Mouse (Mus musculus): ENCODE data around the gene Nhp2.

Gene Nhp2

DNA sequence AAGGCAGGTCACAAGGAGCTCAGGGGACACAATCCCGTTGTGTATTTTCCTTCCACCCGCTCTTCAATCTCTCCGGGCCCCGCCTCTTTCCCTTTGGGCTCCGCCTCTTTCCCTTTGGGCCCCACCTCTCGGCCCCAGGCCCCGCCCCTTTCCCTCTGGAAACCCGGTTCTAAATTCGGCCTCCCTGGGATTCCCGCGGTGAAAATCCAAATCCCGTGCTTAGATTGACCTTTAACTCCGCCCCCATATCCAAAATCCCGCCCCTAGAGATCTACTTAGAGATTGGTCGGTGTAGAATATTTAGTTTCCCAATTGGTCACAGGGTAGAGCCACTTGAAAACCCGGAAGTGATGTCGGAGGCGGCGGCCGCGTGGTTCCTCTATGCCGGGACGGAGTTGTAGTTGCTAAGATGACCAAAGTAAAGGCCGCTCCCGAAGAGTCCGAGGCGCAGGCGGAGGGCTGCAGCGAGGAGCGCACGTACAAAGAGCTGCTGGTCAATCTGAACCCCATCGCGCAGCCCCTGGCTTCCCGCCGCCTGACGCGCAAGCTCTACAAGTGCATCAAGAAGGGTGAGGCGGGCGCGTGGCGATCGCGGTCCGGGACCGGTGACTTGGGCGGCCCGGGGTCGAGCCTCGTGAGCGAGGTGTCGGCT is at the start of gene Nhp2:
Gene Nhp2, plus strand, starts transcription at position 327 of the 652 bp plus-strand sequence.
- CTCF ChIA-PET: interaction anchor here (1.3 kb wide), 1 partner anchor 20 kb away, joined by 3 read pairs; no protein-coding TSS in a partner anchor

DNA sequence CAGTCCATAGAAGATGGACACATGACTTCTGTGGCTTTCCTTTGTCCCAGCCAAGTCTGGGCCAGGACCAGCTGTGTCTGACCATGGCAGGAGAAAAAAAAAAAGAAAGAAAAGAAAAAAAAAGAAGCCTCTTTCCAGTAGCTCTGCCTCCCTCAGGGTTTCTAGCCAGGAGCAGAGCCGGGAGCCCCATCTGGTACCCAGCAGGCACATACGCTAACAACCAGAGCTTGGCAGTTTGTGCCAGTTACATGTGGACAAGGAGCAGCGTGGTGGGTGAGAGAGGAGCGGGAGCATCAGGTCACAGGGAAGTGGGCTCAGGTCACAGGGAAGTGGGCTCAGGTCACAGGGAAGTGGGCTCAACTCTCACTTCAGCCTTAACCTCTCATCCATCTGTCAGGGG is 43.1 kb upstream of the Nhp2 start:
- CTCF ChIA-PET: no interaction called here

DNA sequence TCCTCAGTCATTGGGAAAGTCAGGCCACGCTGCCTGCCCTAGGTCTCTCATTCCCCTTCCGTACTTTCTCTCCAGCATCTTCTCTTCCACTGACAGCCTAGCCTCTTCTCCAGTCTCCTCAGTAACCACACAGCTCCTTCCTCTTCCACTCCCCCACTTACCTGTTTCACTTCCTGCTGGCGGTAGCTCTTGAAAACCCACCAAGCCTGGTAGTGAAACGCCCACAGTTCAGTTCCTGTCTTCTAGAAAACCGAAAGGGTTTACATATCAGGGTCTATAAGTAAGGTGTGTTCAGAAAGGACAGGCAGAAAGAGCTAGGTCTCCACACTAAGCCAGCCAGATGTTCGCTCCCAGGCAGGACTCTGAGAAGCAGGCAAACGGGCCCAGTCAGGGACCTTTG is 41.9 kb upstream of the Nhp2 start:
- CTCF ChIA-PET: interaction anchor here (0.6 to 0.7 kb wide), 2 partner anchors 227 to 569 kb away, joined by 3 read pairs; no protein-coding TSS in a partner anchor

DNA sequence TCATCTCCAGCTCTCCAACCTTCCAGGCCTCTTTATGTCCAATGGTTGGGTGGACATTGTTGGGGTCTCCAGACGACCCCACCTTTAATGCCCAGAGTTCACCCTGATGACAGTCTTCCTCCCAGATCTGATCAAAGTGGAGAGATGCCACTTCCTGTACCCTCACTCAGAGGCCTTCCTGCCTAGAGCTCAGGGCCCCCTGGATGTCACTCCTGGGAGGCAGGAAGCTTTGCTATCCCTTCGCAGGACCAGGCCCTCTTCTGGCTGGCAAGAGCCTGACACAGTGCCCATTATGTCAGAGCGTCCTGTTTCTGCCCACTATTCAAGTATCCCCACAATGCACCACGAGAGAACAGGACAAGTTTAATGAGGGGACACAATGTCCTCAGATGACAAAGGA is 40.5 kb upstream of the Nhp2 start:
- CTCF ChIA-PET: no interaction called here

DNA sequence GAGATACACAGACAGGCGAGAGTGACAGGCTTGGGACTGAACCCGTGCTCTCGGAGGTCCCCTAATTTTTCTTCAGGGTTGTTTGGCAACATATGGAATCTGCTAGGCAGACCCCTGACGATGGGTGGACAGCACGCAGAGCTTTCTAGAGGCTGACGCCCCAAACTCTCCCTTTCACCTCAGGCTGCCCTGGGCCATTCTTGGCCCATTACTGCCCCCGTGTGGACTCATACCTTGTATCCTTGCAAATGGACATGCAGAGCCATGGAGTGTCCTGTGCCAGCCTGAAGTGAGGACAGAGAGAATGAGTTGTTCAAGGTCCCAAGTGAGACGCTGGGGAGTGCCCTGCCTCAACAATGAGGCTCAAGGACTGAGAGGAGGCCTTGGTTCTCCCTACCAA is 36.8 kb upstream of the Nhp2 start:
- CTCF ChIA-PET: interaction anchor here (0.6 to 2.4 kb wide), 3 partner anchors 8 to 267 kb away, joined by 3 to 9 read pairs (median 3); no protein-coding TSS in a partner anchor

DNA sequence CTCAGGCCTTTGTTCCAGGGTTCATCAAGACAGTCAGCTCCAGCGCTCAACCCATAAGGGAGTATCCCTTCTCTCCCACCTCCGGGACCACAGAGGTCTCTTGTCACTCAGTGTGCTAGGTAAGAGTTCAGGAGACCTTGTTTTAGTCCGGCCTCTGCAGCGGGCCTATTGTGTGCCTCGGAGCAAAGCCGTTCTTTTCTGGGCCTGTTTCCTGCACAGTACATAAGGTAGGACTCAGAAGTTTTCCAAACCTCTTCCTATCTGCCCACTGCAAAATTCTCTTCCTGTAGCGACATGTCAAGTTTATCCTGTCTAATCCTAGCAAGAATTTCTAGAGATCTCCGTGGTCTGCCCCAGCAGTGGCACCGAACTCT is 35.5 kb upstream of the Nhp2 start:
- CTCF ChIA-PET: interaction anchor here (0.8 kb wide), 1 partner anchor 45 kb away, joined by 3 read pairs; no protein-coding TSS in a partner anchor

DNA sequence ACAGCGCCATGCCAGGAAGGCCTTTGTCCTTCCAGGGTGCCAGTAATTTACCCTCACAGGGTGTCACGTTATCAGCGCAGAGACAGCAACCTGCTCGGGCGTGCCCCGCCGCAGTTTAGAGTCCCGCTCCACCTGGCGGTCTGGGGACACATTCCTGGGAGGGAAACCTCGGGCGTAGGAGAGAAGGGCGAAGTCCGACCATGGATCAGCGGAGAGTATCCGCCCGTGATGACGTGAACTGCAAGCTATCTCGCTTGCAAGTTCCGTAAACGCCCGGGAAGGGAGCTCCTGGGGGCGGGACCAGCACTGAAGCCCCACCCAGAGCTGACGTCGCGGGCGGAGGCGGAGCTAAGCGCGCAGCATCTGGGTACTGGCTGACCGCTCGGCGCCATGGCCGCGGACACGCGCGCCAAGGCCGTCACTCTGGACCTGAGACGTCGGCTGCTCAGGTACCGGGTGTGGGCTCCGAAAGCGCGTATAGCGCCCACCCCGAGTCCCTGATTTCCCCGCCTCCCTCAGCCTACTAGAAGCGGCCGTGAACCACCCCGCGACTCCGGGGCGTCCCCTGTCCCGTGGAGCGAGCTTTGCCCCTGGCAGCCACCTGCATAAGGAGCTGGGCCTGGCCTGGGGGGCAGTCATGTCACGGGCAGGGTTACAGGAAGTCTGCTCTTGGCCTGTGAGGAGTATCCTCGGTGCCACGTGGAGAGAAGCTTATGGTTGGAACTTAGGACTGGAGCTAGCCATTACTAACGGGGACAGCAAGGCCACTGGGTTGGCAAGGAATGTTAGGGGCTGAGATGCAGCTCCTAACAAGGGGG is 34.9 kb upstream of the Nhp2 start, which contains the start of gene Phykpl:
Gene Phykpl, plus strand, starts transcription at position 327 of the 818 bp plus-strand sequence.
- CTCF ChIA-PET: interaction anchor here (0.6 to 1.0 kb wide), 4 partner anchors 22 to 192 kb away, joined by 3 to 4 read pairs (median 3); partner anchors contain the start of gene Hnrnpab

DNA sequence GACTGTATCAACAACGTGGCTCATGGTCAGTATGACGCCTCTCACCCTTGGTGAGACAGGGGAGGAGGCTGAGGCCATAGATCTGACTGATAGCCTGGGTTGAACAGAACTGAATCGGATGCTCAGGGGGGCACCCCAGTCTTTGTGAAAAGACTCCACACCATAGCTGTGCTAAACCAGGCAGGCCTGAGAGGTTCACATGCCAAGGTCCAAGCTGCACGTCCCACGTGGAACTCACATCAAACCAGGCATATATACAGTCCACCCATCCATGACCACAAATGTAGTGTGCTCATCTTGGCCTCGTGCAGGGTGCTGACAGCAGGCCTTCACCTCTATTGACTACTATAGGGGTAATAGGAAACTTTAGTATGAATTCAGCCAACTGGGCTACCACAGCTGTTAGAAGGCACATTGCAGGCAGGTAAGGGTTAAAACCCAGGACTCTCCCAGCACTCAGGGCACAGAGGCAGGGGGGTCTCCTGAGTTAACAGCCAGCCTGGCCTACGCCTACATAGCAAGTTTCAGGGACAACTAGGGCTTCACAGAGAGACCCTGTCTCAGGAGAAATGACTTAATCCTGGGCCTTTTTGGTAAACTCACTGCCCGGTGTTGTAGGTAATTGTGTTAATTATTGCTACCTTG is 33.8 kb upstream of the Nhp2 start:
- CTCF ChIA-PET: interaction anchor here (0.6 to 1.0 kb wide), 3 partner anchors 21 to 101 kb away, joined by 3 read pairs; partner anchors contain the start of gene Hnrnpab

DNA sequence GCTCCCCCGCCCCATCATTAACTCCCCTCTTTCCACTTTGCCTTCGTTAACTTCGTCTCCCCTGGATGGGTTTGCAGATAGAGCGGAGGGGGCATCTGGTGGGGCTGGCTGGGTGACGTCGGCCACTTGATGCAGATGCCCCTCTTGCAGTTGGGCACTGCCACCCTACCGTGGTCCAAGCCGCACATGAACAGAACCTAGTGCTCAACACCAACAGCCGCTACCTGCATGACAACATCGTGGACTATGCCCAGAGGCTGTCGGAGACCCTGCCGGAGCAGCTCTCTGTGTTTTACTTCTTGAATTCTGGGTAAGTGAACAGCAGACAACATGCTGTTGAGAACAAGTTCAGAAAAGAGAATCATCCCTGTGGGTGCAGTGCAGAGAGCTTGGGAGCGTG is 33.1 kb upstream of the Nhp2 start:
- CTCF ChIA-PET: interaction anchor here (0.6 kb wide), 1 partner anchor 407 kb away, joined by 4 read pairs; no protein-coding TSS in a partner anchor

DNA sequence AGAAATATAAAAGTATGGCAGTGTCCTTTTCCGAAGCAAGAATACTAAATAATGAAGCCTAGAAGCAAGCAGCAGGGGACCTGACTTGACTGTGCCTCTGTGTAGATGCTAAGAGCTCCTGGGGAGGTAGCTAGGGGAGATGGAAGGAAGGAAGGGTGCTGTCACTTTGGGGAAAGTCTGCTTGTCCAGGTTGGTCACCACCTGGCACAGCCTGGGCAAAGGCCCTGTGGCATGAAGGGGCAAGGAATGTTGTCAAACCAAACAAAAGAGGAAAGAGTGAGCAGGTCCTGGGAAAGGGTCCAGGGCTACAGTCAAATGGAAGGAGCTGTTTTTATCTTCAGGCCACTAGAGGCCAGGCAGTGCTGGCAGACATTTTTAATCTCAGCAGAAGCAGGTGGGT is 32.5 kb upstream of the Nhp2 start:
- CTCF ChIA-PET: interaction anchor here (0.6 to 0.8 kb wide), 2 partner anchors 18 to 408 kb away, joined by 4 to 9 read pairs; no protein-coding TSS in a partner anchor

DNA sequence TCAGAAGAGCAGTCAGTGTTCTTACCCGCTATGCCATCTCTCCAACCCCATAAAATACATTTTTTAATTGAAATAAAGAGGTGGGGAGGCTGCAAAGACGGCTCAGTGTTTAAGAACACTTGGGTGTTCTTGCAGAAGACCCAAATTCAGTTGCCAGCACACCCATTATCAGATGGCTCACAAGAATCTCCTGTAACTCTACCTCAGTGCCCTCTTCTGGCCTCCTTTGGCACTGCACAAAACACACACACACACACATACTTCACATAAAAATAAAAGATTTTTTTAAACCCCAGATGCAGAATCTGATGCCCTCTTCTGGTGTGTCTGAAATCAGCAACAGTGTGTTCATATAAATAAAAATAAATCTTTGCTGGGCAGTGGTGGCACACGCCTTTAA is 30.7 kb upstream of the Nhp2 start:
- CTCF ChIA-PET: no interaction called here

DNA sequence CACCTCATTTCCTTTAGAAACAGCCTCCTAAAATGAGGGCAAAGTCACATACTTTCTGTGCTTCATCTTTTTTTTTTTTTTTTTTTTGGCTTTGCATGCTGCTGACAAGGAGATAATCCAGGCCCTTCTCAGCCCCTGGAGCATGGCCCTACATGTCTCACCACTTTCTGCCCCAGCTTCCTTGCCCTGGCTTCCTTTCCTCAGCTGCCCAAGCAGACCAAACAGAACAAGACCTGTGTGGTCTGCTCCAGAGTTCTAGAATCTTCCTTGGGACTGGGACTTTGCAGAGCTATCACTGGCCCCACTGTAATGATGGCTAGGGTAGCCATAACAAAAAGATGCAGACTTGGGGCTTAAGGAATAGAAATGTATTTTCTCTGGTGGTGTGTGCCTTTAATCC is 29.5 kb upstream of the Nhp2 start:
- CTCF ChIA-PET: interaction anchor here (0.7 kb wide), 1 partner anchor 102 kb away, joined by 25 read pairs; no protein-coding TSS in a partner anchor

DNA sequence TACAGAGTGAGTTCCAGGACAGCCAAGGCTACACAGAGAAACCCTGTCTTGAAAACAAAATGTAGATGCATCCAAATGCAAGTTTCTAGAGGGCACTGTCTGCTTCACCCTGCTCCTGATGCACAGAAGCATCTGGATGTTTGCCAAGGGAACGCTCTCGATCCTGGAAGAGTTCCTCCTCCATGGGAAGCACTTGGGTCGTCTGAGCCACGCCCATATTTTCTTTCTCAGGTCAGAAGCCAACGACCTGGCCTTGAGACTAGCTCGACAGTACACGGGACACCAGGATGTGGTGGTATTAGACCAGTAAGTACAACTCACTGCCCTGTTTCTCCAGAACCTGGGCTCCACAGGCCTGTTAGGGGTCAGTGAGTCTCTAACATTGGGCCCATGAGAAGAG is 28.4 kb upstream of the Nhp2 start:
- CTCF ChIA-PET: no interaction called here

DNA sequence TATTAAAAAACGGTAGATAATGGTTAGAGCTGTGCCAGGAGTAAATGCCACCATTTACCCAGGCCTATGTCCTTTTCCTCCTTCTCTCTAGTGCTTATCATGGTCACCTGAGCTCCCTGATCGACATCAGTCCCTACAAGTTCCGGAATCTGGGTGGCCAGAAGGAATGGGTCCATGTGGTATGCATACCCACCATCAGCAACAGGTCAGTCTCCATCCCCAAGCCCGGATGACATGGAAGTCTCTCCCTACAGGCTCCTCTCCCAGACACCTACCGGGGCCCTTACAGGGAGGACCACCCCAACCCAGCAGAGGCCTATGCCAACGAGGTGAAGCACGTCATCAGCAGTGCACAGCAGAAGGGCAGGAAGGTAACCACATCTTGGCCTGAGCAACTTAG is 27.6 kb upstream of the Nhp2 start:
- CTCF ChIA-PET: no interaction called here

DNA sequence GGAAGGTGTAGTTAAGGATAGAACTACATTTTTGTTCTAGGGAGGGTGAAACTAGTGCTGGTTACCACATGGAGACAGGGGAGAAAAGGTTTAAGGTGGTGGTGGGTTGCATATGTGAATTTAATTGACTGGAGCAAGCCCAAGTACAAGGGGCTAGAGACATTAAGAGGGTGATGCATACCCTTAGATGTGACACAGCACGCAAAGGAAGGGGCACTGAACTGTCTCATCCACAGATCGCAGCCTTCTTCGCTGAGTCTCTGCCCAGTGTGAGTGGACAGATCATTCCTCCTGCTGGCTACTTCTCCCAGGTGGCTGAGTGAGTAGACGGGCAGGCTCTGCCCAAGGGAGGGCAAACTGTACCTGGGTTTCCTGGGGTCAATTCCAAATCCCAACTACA is 26.2 kb upstream of the Nhp2 start:
- CTCF ChIA-PET: no interaction called here

DNA sequence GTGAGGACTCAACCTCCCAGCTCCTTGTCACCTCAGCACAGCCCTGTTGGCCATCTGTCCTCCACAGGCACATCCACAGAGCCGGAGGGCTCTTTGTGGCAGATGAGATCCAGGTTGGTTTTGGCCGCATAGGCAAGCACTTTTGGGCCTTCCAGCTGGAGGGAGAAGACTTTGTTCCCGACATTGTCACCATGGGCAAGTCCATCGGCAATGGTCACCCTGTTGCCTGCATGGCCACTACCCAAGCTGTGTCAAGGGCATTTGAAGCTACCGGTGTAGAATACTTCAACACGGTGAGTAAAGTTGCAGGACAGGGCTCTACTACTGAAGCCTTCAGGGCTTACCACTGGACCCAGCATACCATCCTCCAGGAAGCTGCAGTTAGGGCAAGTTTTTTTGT is 25.7 kb upstream of the Nhp2 start:
- CTCF ChIA-PET: no interaction called here

DNA sequence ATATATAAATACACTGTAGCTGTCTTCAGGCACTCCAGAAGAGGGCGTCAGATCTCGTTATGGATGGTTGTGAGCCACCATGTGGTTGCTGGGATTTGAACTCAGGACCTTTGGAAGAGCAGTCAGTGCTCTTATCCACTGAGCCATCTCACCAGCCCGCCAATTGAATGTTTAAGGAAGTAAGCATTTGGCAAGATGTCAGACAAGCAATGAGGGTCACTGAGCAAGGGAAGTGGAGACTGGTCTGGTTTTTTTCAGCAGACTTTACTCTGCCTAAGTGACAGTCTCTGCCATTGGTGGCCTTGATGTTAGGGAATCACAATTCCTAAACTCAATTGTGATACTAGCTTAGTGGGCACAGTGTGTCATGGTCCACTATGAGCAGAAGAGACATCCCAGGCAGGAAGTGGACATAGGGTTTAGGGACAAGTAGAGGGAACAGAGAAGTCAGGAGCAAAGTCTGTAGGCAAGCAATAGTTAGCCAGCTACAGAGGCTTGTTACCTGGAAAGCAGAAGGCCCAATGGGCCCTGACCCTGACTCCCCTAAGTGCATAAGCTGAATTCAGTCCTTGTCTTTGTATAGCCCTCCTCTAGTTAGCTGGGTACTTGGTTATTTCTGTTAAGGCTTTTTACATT is 24.7 kb upstream of the Nhp2 start:
- CTCF ChIA-PET: interaction anchor here (0.5 kb wide), 1 partner anchor 30 kb away, joined by 9 read pairs; no protein-coding TSS in a partner anchor

DNA sequence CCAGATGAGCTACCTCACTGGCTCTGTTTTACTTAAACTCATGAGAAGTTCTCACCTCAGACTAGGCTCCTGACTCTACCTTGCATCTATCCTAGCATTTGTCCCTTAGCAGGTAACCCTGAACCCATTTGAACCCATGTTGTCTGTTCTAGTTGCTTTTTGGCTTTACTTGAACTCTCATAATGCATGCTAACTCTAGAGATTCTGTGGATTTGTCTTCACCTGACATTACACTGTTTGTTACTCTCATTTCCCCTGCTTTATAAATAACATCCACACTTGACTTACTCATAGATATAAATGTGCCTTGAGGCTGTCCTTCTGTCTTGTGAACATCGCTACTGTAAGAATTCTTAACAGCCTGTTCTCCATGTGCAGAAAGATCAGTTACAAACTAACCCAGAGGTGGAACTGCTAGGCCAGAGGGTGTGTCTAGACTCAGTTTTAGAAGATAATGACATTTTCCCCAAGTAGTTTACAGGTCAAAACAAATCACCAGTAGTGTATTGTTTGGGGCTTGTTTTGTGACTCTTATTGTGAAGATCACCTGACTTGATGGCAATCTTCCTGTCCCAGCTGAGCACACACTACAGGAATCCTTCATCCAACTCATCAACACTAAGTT is 24.0 kb upstream of the Nhp2 start:
- CTCF ChIA-PET: interaction anchor here (0.5 kb wide), 1 partner anchor 30 kb away, joined by 9 read pairs; no protein-coding TSS in a partner anchor

DNA sequence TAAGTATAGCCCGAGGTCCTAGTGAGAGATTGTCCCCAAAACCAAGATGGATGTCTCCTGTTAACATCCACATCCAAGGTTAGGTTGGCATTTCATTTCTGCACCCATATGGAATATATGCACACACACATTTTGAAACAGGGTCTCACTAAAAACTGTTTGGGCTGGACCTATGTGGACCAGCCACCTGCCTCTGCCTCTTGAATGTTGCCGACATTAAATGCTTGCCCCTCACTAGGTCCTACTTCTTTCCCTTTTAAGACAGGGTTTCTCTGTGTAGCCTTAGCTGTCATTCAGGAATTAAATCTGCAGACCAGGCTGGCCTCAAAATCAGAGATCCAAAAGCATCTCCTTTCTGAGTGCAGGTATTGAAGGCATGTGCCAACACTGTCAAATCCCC is 22.0 kb upstream of the Nhp2 start:
- CTCF ChIA-PET: no interaction called here

DNA sequence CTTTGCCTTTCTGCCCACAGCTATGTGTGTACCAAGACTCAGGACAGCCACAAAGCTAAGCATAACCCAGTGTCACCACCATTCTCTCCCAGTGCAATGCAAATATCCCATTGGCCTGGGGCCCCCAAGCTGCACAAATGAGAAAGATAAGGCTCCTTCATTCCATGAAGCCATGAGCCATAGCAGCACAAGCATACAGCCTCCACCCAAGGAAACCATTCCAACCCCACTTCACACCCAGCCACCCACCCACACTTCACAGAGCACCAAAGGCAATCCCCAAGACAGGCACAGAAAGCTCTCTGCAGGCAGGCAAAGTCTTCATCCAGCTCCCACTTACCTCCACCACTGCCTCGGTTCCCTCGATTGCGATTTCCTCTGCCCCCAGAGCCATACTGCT is 17.3 kb upstream of the Nhp2 start:
- CTCF ChIA-PET: interaction anchor here (0.6 to 1.1 kb wide), 2 partner anchors 14 to 229 kb away, joined by 4 to 22 read pairs; no protein-coding TSS in a partner anchor
